Mouse (Mus musculus) heart, embryonic 15.5 days (tissue): ENCODE measurements at regions not wholly inside any gene's neighbourhood (a gene's known extent, or its start where the extent isn't known, plus 50 kb on each side); places are given as distances from the start of the nearest gene placed in this dataset. TPM values are rescaled to one million over a fixed set of nuclear protein-coding genes. Genes with fewer than 3 reads are reported as not detected.

Experiments used
- ATAC-seq: fragments of 200-750 bp; cut with Nextera tagmentation; replicated peaks from 2 replicates; pipeline ENCODE4 v1.8.0; 2017; ENCODE audit warnings: low read depth, moderate TSS enrichment; ENCODE audit not compliant: insufficient number of reproducible peaks, insufficient read depth, low FRiP score
- H3K27ac ChIP-seq: fragments of 300-500 bp; sonication (generic); 2 replicates; pipeline ENCODE4 v1.5.1; 2015; ENCODE audit warnings: mild to moderate bottlenecking, inconsistent platforms
- H3K27me3 ChIP-seq: fragments of 300-500 bp; sonication (generic); 2 replicates; pipeline ENCODE4 v1.6.1; 2015; ENCODE audit warnings: inconsistent platforms
- H3K36me3 ChIP-seq: fragments of 300-500 bp; sonication (generic); 2 replicates; pipeline ENCODE4 v1.6.1; 2015; ENCODE audit warnings: mild to moderate bottlenecking, inconsistent platforms
- H3K4me1 ChIP-seq: fragments of 300-500 bp; sonication (generic); replicated peaks from 2 replicates; pipeline ENCODE4 v1.6.1; 2015; ENCODE audit warnings: inconsistent platforms
- H3K4me2 ChIP-seq: fragments of 300-500 bp; sonication (generic); 2 replicates; pipeline ENCODE4 v1.6.1; 2015; ENCODE audit warnings: inconsistent platforms, mild to moderate bottlenecking, moderate library complexity
- H3K4me3 ChIP-seq: fragments of 300-500 bp; sonication (generic); 2 replicates; pipeline ENCODE4 v1.5.1; 2015; ENCODE audit warnings: mild to moderate bottlenecking, inconsistent platforms
- H3K9ac ChIP-seq: fragments of 300-500 bp; sonication (generic); 2 replicates; pipeline ENCODE4 v1.6.1; 2015; ENCODE audit warnings: mild to moderate bottlenecking, inconsistent platforms
- H3K9me3 ChIP-seq: fragments of 300-500 bp; sonication (generic); replicated peaks from 2 replicates; pipeline ENCODE4 v1.6.1; 2016; ENCODE audit warnings: inconsistent platforms
- WGBS: fragments of 180-500 bp; shearing (Covaris S2); methylation state at CpG from one replicate; pipeline ENCODE4 v1.1.7; 2015; ENCODE audit warnings: mixed read lengths; 5-methylcytosine and 5-hydroxymethylcytosine counted together
- microRNA-seq: library from miRNA; unstranded; fragments of <30 nt; microRNA quantifications from one replicate; pipeline ENCODE4, GENCODE M21; 2016

DNA sequence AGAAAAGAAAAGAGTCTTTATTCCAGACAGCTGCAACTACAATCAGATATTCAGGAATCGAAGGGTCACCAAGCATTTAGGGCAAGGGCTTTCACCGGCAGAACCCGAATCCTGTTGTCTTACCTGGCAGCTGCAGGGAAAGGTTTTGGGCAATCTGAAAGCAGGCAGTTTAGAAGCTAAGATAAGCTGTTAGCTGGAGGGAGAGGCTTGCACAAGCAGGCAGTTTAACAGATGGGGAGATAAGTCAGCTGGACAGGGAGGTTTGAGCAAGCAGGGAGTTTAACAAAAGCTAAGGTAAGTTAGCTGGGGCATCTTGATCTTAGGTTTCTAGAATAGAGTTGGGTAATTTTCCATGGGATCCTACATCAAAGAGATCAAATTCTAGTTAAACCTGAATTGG lies 67.3 kb upstream of the Med14 start:
- Histone ChIP-seq H3K27me3 (no peaks in the 10 kb centered on the region), H3K4me3 (no peak overlapping the region), H3K36me3 (no peaks in the 10 kb centered on the region), H3K4me2 (no peak overlapping the region), H3K9ac (no peak overlapping the region), H3K9me3 (no peaks in the 10 kb centered on the region), H3K27ac (no peak overlapping the region), H3K4me1 (peaks cover 12% of the 10 kb centered on the region)
- no peak for ATAC-seq
- whole genome bisulfite sequencing = 55% methylated on average over 3 of the region's 3 CpGs

DNA sequence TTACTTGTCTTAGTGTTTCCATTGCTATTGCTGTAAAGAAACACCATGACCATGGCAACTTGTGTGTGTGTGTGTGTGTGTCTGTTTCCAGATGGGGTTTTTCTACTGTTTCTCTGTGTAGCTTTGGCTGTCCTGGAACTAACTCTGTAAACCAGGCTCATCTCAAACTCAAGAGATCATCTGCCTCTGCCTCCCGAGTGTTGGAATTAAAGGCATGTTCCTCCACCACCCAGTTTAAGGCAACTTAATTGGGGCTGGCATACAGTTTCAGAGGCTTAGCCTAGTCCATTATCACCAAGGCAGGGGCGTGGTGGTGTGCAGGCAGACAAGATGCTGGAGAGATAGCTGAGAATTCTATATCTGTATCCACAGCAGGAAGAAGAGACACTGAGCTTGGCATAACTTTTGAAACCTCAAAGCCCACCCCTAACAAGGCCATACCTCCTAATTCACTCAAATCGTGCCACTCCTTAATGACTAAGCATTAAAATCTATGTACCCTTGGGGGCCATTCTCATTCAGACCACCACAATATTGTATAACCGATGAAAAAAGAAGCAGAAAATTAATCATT lies 65.5 kb upstream of the Med14 start:
- Histone ChIP-seq H3K27me3 (no peaks in the 10 kb centered on the region), H3K4me3 (no peak overlapping the region), H3K27ac (no peak overlapping the region), H3K36me3 (no peaks in the 10 kb centered on the region), H3K9me3 (no peaks in the 10 kb centered on the region), H3K4me1 (peaks cover 12% of the 10 kb centered on the region), H3K9ac (no peak overlapping the region), H3K4me2 (no peak overlapping the region)
- WGBS = 72% methylated on average over 4 of the region's 4 CpGs
- ATAC-seq = no peak

GRCm38 (mm10) chrX:12826646-12827045 lies 64.8 kb upstream of the Med14 start:
- H3K4me1 ChIP-seq = peaks cover 12% of the 10 kb centered on the region
- H3K4me3 ChIP-seq = no peak overlapping the region
- WGBS = 78% methylated on average over 4 of the region's 4 CpGs
- H3K4me2 ChIP-seq = no peak overlapping the region
- no peak overlapping the region for H3K27ac ChIP-seq
- H3K9ac ChIP-seq = no peak overlapping the region
- no peaks in the 10 kb centered on the region for H3K36me3 ChIP-seq
- no peaks in the 10 kb centered on the region for H3K9me3 ChIP-seq
- no peaks in the 10 kb centered on the region for H3K27me3 ChIP-seq
- no peak for ATAC-seq

DNA sequence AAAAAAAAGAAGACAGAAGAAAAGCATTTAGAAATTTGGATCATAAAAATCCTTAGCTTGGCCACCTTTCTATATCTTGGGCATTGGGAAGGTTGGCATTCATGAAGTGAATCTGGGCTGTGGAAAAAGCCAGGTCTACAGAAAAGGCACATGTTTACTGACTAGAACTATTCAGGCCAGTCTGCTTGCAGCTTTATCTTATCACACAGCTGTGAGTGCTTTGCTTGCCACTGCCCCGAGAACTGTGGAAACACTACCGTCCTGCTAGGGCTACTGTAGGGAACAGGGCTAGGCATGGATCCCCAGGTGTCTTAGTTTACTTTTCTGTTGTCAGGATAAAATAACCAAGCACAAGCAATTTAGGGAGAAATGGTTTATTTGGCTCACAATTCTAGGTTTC lies 63.4 kb upstream of the Med14 start:
- no peak overlapping the region for H3K4me2 ChIP-seq
- H3K27ac ChIP-seq = no peak overlapping the region
- H3K4me3 ChIP-seq = no peak overlapping the region
- H3K9ac ChIP-seq = no peak overlapping the region
- no peak for ATAC-seq
- 28% methylated on average over 2 of the region's 2 CpGs for WGBS
- H3K4me1 ChIP-seq = peaks cover 12% of the 10 kb centered on the region
- no peaks in the 10 kb centered on the region for H3K36me3 ChIP-seq
- H3K27me3 ChIP-seq = no peaks in the 10 kb centered on the region
- H3K9me3 ChIP-seq = no peaks in the 10 kb centered on the region

DNA sequence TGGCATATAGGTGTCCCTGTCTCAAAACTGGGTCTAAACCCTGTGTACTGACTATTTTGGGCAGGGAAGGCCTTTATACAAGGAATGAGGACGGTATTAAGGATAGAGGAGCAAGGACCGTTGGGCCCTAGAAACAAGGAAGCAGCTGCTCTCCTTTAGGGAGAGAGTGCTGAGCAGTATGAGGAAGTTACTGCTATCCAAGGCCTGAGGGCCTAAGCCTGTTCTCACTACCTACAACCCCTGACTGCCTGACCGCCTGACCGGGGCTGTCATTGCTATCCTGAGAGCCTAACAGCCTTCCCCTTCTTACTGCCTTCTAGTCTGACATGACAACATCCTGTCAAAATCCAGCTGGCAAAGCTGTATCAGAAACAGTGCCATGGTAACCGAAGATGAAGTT lies 62.6 kb upstream of the Med14 start:
- H3K27ac ChIP-seq = no peak overlapping the region
- H3K36me3 ChIP-seq = no peaks in the 10 kb centered on the region
- 53% methylated on average over 5 of the region's 5 CpGs for WGBS
- H3K9ac ChIP-seq = no peak overlapping the region
- H3K4me1 ChIP-seq = peaks cover 12% of the 10 kb centered on the region
- H3K4me3 ChIP-seq = no peak overlapping the region
- no peak overlapping the region for H3K4me2 ChIP-seq
- ATAC-seq = no peak
- no peaks in the 10 kb centered on the region for H3K27me3 ChIP-seq
- no peaks in the 10 kb centered on the region for H3K9me3 ChIP-seq

DNA sequence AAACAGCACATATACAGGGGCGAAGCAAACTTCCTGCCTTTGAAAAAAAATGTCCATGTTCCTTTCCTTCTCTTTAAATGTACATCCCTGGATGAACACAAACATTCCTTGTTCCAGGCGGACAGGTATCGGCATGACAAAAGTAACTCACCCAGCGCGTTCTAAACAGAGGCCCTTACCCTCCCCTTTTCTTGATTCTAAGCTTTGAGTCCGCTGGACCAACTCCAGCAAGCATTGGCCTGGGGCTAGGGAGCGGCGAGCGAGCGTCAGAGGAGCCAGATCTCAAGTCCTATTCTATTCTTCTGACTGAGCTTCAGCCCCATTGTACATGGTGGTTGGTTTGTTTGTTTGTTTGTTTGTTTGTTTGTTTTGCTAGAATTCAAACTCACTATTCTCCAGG lies 60.9 kb upstream of the Med14 start:
- Histone ChIP-seq H3K27me3 (no peaks in the 10 kb centered on the region), H3K9me3 (no peaks in the 10 kb centered on the region), H3K27ac (no peak overlapping the region), H3K4me2 (no peak overlapping the region), H3K4me1 (peaks cover 12% of the 10 kb centered on the region), H3K9ac (no peak overlapping the region), H3K36me3 (no peaks in the 10 kb centered on the region), H3K4me3 (no peak overlapping the region)
- WGBS = 72% methylated on average over 10 of the region's 10 CpGs
- no peak for ATAC-seq

GRCm38 (mm10) chrX:12813083-12813660 lies 51.3 kb upstream of the Med14 start:
- Histone ChIP-seq H3K9ac (no peak overlapping the region), H3K27me3 (no peaks in the 10 kb centered on the region), H3K9me3 (no peaks in the 10 kb centered on the region), H3K27ac (no peak overlapping the region), H3K4me3 (no peak overlapping the region), H3K4me2 (no peak overlapping the region), H3K36me3 (no peaks in the 10 kb centered on the region), H3K4me1 (no peaks in the 10 kb centered on the region)
- WGBS = 54% methylated on average over 6 of the region's 6 CpGs
- ATAC-seq = no peak

Small RNA genes lying in the stretch of these regions (microRNA-seq; reads per million reads assigned to microRNA genes)
- not detected for gene Gm25063
